Mouse (Mus musculus) brown adipose tissue, adult 24 weeks (tissue): ENCODE data around the gene Il1r1. TPM values are rescaled to one million over a fixed set of nuclear protein-coding genes. Genes with fewer than 3 reads are reported as not detected.

ENCODE experiments used
- polyA plus RNA-seq: library from polyadenylated mRNA; stranded (reverse); fragments of >200 nt; gene quantifications from 2 replicates; pipeline ENCODE4 v1.2.4, GENCODE M21; 2012; ENCODE audit not compliant: missing spikeins, insufficient read depth, insufficient read length

Il1r1 gene
- polyA plus RNA-seq, 1 experiment = 6.2 TPM

Other genes with a start within 250 kb of the Il1r1 start
- gene Il1r2, start 151.0 kb upstream of the Il1r1 start, polyA plus RNA-seq = 1.5 and 1.6 TPM in 2 replicates
- 1.4 and 4.1 TPM in 2 replicates for gene Il1rl2, start 99.5 kb downstream of the Il1r1 start, polyA plus RNA-seq
- gene Il1rl1, start 204.5 kb downstream of the Il1r1 start, polyA plus RNA-seq = 0.67 and 1.2 TPM in 2 replicates
- gene Il18r1, start 240.5 kb downstream of the Il1r1 start, polyA plus RNA-seq = not detected in 2 replicates